Mouse (Mus musculus) left cerebral cortex, postnatal 4 days (tissue): ENCODE measurements around the gene Cckbr. TPM values are rescaled to one million over a fixed set of nuclear protein-coding genes. Genes with fewer than 3 reads are reported as not detected.
A peak's percentile ranks its signal among the peaks of the same experiment; 100 is the strongest.

Experiments used
- DNase-seq: peaks from one replicate; pipeline ENCODE4 v3.0.0-alpha.2; 2022
- intact Hi-C: fragments of 180-260 bp; cut with DNase I; formaldehyde crosslinking; loops from one replicate; pipeline ENCODE4 v1.15.1; 2025
- total RNA-seq, 2 experiments: library from RNA; stranded (reverse); gene quantifications; 2 replicates each; pipeline ENCODE4 v1.2.3; 2021

Gene Cckbr
- total RNA-seq, 2 experiments from 2014 or later = 4.2 to 6.1 TPM

DNA sequence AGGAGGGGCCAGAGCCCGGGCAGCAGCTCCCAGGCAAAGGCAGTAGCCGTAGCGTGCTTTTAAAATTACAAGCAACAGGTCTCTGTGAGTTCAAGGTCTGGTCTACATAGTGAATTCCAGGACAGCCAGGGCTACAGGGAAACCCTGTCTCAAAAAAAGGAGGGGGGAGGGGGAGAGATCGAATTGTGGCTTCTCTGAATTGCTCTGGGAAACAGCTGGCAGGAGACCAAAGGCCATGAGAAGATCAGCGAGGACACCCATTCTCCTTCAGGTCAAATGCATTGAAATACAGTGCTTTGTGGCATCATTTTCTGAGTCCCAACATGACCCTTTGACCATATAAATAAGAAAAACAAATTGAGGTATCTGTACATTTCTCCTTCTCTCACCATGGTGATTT lies 59.5 kb downstream of the Cckbr start:
- intact Hi-C loops = no loop called here
- no peak for DNase-seq

GRCm38 (mm10) chr7:105487104-105487876 lies 61.8 kb downstream of the Cckbr start:
- intact Hi-C loops = no loop called here
- no peak for DNase-seq

DNA sequence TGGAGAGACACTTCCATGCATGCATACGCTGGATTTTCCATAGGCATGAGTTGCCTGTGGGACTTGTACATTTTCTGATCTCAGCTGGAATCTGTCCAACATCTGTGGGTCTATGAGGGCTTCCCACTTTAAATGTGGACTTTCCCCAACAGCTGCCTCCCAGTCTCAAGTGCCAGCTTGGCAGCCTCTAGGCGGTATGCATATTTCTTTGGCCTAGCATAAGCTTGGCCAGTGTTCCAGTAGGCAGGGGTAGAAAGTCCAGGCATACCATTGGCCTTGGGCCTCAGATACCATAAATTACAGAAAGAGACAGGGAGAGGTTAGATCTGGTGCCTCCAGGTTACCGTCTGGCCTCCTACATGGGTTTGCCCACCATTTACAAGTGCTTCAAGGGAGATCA lies 72.3 kb downstream of the Cckbr start:
- DNase-seq = no peak
- intact Hi-C loops = no loop called here

DNA sequence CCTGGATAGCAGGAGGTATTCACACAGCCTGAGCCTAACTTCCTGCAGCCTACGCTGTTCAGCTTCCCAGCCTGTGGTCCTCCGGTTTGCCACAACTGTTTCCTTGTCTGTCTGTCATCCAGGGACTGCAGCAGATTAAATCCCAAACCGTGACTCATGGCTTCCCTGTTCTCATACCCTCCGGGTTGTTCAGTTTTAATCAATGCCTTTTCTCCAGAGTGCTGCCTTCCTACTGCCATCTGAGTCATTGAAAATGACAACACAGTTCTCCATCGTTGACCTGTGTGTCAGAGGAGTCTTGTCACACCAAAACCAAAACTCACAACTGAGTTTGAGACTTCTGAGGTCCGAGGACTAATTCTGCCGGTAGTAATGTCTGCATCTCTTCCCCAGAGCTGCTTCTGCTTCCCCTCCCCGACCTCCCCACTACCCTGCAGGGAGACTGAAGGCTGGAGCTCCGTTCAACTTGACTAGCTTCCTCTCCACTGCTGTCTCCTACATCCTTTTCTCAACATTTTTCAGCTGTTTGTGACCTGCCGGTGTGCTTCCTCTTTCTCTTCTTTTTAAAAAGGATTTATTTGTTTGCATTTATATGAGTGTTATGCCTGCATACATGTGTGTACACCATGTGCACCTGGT lies 73.4 kb downstream of the Cckbr start:
- intact Hi-C loops = no loop called here
- DNase-seq = no peak

- no peak for DNase-seq
- intact Hi-C loops = no loop called here
Observed at GRCm38 (mm10) chr7:105499676-105500075, 74.1 kb downstream of the Cckbr start.

- no peak for DNase-seq
Observed at GRCm38 (mm10) chr7:105501984-105502383, 76.5 kb downstream of the Cckbr start.

DNA sequence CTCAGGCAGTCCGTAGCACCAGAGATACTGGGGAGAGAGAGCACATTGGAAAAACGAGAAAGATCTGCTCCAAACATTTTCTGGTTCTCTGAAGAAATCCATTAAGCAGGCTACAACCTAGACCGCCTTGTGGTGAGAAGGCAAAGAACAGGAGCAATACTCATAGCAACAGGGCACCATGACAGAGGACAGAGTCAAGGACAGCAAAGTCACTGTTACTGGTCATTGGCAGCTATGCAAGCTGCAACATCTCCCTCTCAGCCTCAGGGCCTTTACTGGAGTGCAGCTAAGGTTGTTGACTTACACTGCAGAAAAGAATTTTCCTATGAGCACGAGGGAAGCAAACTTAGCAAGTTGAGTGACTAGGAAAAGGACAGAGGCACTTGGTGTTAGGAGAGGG lies 81.7 kb downstream of the Cckbr start:
- no peak for DNase-seq
- intact Hi-C loops = no loop called here

More at GRCm38 (mm10) chr7:105501984-105502383, 76.5 kb downstream of the Cckbr start:
- intact Hi-C loops = no loop called here

DNA sequence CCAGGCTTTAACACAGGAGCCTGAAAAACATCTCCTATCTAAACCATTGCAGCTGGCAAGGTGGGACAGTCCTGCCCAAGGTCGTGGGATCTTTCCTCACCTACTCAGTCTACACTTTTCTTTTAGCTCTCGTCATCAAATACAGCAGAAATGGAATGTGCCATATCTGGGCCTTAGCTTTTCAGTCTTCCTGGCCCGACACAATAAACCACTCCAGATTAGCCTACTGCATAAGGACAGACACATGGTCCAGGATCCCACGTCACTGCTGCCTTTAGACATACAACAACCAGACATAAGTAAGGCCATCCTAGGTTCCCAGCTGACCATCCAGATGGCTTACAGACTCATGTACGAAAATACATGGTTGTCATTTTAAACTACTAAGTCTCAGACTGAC lies 84.6 kb downstream of the Cckbr start:
- no peak for DNase-seq
- intact Hi-C loops = no loop called here

DNA sequence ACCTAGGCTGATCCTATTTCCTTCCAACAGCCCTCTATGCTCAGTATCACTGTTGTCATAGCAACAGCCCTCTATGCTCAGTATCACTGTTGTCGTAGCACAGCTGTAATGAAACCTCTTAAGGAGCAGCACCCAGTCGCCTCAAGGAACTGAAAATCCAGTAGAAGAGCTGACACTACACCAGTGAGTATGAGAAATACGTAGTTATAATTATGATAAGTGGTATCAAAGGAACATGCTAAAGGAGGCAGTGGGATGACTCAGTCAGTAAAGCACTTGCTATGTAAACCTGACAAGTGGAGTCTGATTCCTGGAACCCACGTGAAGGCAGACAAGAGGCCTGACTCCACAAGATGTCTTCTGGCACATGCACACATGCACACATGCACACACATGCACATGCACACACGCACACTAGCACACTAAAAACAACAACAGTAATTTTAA lies 88.3 kb downstream of the Cckbr start:
- no peak for DNase-seq
- intact Hi-C loops = no loop called here

GRCm38 (mm10) chr7:105514561-105514960 lies 89.0 kb downstream of the Cckbr start:
- intact Hi-C loops = no loop called here
- DNase-seq = no peak

DNA sequence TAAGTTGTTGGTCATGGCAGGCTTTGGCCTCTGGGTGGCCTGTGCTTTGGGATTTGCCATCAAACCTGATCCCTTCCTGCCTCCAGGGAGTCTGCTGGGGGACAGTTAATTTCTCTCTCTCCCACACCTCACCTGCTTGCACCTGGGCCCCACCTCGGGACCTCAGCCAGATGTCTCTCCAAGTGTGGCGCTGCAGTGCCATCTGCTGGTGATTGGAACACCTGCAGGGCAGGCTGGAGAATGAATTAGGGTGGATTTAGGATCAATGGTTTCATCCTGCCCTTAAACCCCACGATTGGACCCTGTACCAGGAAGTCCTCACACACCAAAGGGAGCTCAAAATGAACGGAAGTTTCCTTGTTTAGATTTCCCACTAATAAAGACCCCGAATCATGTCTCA lies 89.6 kb downstream of the Cckbr start:
- intact Hi-C loops = no loop called here

DNA sequence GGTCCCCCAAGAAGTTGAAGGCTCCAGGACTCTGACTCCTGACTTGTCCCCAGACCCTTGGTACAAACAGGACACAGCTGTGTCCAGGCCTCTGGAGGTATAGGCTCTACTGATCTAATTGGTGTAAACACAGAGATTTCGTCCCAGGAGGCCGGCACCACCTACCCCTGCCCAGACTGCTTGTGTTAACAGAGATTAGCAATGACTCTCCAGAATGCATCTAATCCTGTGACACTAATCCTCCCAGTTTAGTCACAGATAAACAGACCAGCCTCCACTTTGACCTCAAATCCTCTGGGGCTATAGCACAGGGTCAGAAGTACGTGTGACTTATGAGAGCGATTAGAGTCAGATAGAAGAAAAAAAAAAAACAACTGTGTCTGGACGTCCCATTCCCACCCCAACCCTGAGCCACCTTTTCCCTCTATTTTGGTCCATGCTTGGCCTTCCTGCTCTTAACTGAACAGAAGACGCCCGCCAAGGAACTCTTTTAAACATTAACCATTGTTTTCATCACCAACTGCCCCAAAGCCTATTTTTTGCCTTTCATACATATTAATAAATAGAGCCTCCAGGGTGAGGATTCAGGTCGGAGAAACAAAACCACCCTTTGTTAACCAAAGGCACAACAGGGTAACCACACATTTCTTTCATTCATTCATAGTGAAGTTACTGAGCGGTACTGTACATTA lies 91.3 kb downstream of the Cckbr start:
- intact Hi-C loops = no loop called here
- DNase-seq = no peak

More for the DNA sequence above, 89.6 kb downstream of the Cckbr start:
- DNase-seq = peak; percentile 59

- intact Hi-C loops = no loop called here
- DNase-seq = no peak
Observed at GRCm38 (mm10) chr7:105519336-105519735, 93.8 kb downstream of the Cckbr start.

- no peak for DNase-seq
- intact Hi-C loops = no loop called here
Observed at GRCm38 (mm10) chr7:105519771-105520170, 94.2 kb downstream of the Cckbr start.

- intact Hi-C loops = no loop called here
- DNase-seq = peak; percentile 5
Observed at GRCm38 (mm10) chr7:105520201-105520600, 94.7 kb downstream of the Cckbr start.

Other genes starting within 250 kb of the Cckbr start
- not detected for gene Olfr685, start 239.7 kb upstream of the Cckbr start, total RNA-seq
- gene Olfr686, start 218.2 kb upstream of the Cckbr start, total RNA-seq = not detected
- gene Olfr688, start 137.6 kb upstream of the Cckbr start, total RNA-seq = not detected
- not detected for gene Olfr689, start 114.6 kb upstream of the Cckbr start, total RNA-seq
- under 1 TPM; 0.26 to 0.44 TPM for gene Olfr690, start 91.6 kb upstream of the Cckbr start, total RNA-seq
- under 1 TPM; 0.34 to 0.38 TPM for gene Olfr691, start 83.5 kb upstream of the Cckbr start, total RNA-seq
- gene Olfr692, start 57.5 kb upstream of the Cckbr start, total RNA-seq = not detected
- gene Gm5901, start 50.7 kb upstream of the Cckbr start, total RNA-seq = not detected
- 10 to 100 TPM; 49.9 to 56.6 TPM for gene Fam160a2, start 25.7 kb upstream of the Cckbr start, total RNA-seq
- gene Cnga4, start 21.2 kb upstream of the Cckbr start, total RNA-seq = under 1 TPM; 0.14 to 0.32 TPM
- gene Cavin3, start 56.6 kb downstream of the Cckbr start, total RNA-seq = 10 to 100 TPM; 11.7 to 13.8 TPM
- 10 to 100 TPM; 59.3 to 65.7 TPM for gene Smpd1, start 128.6 kb downstream of the Cckbr start, total RNA-seq
- gene Apbb1, start 155.9 kb downstream of the Cckbr start, total RNA-seq = 100 to 1,000 TPM; 327 to 331 TPM
- gene Hpx, start 174.4 kb downstream of the Cckbr start, total RNA-seq = under 1 TPM in 1 of 2 experiments, not detected in 1; 0.26 TPM
- 100 to 1,000 TPM; 167 to 168 TPM for gene Trim3, start 207.8 kb downstream of the Cckbr start, total RNA-seq
- gene Timm10b, start 214.3 kb downstream of the Cckbr start, total RNA-seq = 10 to 100 TPM; 63.7 to 70.1 TPM
- gene Arfip2, start 214.7 kb downstream of the Cckbr start, total RNA-seq = 10 to 100 TPM; 77.0 to 77.8 TPM
- 1 to 10 TPM; 8.9 to 9.1 TPM for gene Gm45799, start 214.8 kb downstream of the Cckbr start, total RNA-seq
- 1 to 10 TPM; 4.1 to 4.8 TPM for gene Dnhd1, start 225.1 kb downstream of the Cckbr start, total RNA-seq